Mouse (Mus musculus) subcutaneous adipose tissue, adult 2 months (tissue): ENCODE results near the gene Rbm24. TPM values are rescaled to one million over a fixed set of nuclear protein-coding genes. Genes with fewer than 3 reads are reported as not detected.

ENCODE experiments used
- polyA plus RNA-seq: library from polyadenylated mRNA; depleted of rRNA; stranded (reverse); fragments of >200 nt; gene quantifications from 2 replicates; pipeline ENCODE4 v1.2.3, GENCODE M21; 2012; ENCODE audit warnings: low replicate concordance; rRNA removed

Gene Rbm24
- 2.8 and 82.9 TPM in 2 replicates for polyA plus RNA-seq

DNA sequence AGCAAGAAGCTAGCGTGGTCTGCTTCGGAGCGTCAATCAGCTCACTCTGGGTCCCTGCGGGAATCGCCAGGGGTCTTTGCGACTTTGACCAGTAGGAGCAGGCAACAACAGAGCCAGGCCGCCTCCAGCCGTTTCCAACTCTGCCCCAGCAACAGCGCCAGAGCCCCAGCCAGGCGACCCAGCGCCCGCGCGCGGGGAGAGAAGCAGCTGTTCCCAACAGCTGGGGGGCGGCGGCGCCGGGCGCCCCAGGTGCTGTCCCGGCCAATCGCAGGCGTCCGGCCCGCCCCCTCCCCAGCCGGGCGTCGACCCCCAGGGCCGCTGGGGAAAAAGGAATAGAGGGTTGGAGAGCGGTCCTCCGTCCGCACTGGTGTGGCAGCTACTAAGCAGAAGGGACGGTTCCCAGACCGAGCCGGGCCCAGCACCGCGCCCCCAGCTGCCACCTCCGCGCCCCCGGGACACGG lies at the start of gene Rbm24:
Gene Rbm24, plus strand, starts transcription at position 294 of the 461 bp plus-strand sequence.

Other genes with a start within 250 kb of the Rbm24 start
- 0.16 and 1.2 TPM in 2 replicates for gene Stmnd1, start 144.7 kb upstream of the Rbm24 start, polyA plus RNA-seq
- gene Cap2, start 83.4 kb downstream of the Rbm24 start, polyA plus RNA-seq, result 4.5 and 53.2 TPM in 2 replicates